Mouse (Mus musculus): ENCODE data around the gene Slc9a1. TPM values are rescaled to one million over a fixed set of nuclear protein-coding genes. Genes with fewer than 3 reads are reported as not detected.
A peak's percentile ranks its signal among the peaks of the same experiment; 100 is the strongest.

Gene Slc9a1
- polyA plus RNA-seq, 1 experiment from 2014 or later: 5.6 TPM

DNA sequence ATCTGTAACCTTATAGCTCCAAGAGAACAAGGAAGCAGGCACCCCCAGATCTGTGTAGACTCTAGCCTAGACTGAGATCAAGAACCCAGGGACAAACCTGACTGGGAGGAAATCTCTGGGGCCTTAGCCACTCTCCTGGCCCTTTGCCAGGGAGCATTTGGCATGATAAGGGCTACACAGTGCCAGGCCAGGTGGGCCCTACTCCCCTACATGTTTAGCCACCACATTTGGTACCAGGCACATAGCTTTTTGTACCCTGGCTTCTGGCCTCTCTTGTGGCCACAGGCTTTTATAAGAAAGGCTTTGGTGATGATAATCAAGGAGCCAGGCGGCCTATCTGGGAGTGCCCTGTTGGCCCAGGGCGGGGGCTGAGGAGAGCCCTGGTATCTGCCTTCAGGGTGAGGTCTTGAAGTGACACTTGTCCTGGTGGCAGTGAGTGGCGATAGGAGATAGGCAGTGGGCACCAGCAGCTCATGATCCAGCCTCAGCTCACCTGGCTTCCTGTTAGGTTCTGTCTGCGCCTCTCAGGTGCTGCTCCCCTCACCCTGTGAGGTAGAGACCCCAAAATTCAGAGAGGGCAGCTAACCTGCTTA lies 25.6 kb downstream of the Slc9a1 start:
- Histone ChIP-seq H3K9me3 (ENCODE audit: control insufficient read depth, low read length) (no peaks in the 10 kb centered on the region), H3K4me1 (ENCODE audit: control insufficient read depth, insufficient read depth, low read length) (peaks cover 14% of the 10 kb centered on the region)
- no peak for ATAC-seq (ENCODE audit: low FRiP score)

DNA sequence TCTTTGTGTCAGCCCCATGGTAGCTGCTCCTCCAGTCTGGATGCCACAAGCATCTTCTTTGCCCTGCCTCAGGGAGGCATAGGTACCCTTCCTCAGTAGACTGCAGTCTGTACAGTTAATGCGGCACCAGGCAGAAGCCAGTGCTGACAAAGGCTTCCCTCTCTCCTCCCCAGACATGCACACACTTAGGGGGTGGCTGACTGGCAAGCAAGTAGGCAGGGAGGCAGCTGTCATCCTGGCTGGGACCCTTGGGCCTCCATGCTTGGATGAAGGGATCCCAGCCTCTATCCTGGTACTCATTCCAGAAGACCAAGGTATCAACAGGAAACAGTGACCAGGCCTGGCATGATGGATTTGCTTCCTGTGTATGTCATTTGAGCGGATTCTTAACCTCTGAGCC lies 26.6 kb downstream of the Slc9a1 start:
- H3K9ac ChIP-seq (ENCODE audit: low read length): no peak overlapping the region
- no peak overlapping the region for H3K4me2 ChIP-seq
- no peaks in the 10 kb centered on the region for H3K27me3 ChIP-seq (ENCODE audit: control insufficient read depth, insufficient read depth, low read length)
- H3K9me3 ChIP-seq (ENCODE audit: control insufficient read depth, low read length): no peaks in the 10 kb centered on the region
- DNase-seq (ENCODE audit: low spot score, missing footprints) (peak; percentile 83), ATAC-seq (ENCODE audit: low FRiP score) (no peak)
- H3K36me3 ChIP-seq (ENCODE audit: control insufficient read depth, insufficient read depth, low read length): no peaks in the 10 kb centered on the region
- no peak overlapping the region for H3K4me3 ChIP-seq (ENCODE audit: low read depth, low read length)
- H3K27ac ChIP-seq (ENCODE audit: low read depth, low read length): no peak overlapping the region
- H3K4me1 ChIP-seq (ENCODE audit: control insufficient read depth, insufficient read depth, low read length): peaks cover 14% of the 10 kb centered on the region
- 82% methylated on average over 2 of the region's 2 CpGs for WGBS

More for the DNA sequence above, 25.6 kb downstream of the Slc9a1 start:
- no peak for DNase-seq (ENCODE audit: low spot score, missing footprints)
- Histone ChIP-seq H3K27me3 (ENCODE audit: control insufficient read depth, insufficient read depth, low read length) (no peaks in the 10 kb centered on the region), H3K4me3 (ENCODE audit: low read depth, low read length) (no peak overlapping the region), H3K36me3 (ENCODE audit: control insufficient read depth, insufficient read depth, low read length) (no peaks in the 10 kb centered on the region), H3K9ac (ENCODE audit: low read length) (no peak overlapping the region), H3K27ac (ENCODE audit: low read depth, low read length) (no peak overlapping the region), H3K4me2 (no peak overlapping the region)
- WGBS: 91% methylated on average over 4 of the region's 4 CpGs

DNA sequence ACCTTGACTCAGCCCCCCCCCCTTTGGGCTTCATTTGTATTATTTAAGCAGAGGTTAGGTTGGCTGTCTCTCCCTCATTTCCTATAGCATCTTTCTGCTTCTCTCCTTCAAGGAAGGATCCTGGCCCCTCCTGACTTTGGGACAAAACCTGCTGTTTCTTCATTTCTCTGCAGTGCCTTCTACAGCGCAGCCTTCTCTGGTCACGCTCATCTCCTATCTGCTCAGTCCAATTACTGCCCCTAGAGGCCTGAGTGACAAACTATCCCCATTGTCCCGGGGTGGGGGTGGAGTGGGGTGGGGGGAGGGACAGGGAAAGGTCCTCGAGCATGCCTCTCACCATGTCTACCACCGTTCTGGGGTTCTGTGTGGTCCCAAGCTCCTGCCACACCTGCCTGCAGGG lies 27.8 kb downstream of the Slc9a1 start:
- no peaks in the 10 kb centered on the region for H3K27me3 ChIP-seq (ENCODE audit: control insufficient read depth, insufficient read depth, low read length)
- DNase-seq (ENCODE audit: low spot score, missing footprints) (no peak), ATAC-seq (ENCODE audit: low FRiP score) (no peak)
- H3K4me3 ChIP-seq (ENCODE audit: low read depth, low read length): no peak overlapping the region
- H3K27ac ChIP-seq (ENCODE audit: low read depth, low read length): no peak overlapping the region
- peaks cover 14% of the 10 kb centered on the region for H3K4me1 ChIP-seq (ENCODE audit: control insufficient read depth, insufficient read depth, low read length)
- H3K36me3 ChIP-seq (ENCODE audit: control insufficient read depth, insufficient read depth, low read length): no peaks in the 10 kb centered on the region
- H3K4me2 ChIP-seq: no peak overlapping the region
- no peaks in the 10 kb centered on the region for H3K9me3 ChIP-seq (ENCODE audit: control insufficient read depth, low read length)
- WGBS: 46% methylated on average over 5 of the region's 5 CpGs
- H3K9ac ChIP-seq (ENCODE audit: low read length): no peak overlapping the region

DNA sequence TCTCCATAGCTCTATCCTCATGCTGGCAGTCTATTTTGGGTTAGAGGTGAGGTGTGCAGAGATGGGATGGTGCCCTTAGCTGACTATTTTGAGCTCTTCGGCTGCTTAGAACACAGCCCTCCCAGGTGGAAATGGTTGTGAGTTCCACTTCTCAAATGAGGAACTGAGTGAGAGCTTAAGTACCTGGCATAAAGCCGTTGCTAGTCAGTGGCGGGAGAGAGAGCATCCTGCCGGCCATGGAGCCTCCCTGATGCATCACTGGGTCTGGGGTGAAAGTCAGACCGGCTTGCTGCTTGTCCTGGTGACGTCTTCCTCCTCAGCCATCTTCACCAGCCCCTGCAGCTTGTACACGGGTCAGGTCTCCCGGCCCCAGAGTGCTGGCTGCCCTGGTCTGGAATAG lies 28.5 kb downstream of the Slc9a1 start:
- WGBS: 87% methylated on average over 8 of the region's 8 CpGs
- Histone ChIP-seq H3K4me2 (no peak overlapping the region), H3K36me3 (ENCODE audit: control insufficient read depth, insufficient read depth, low read length) (no peaks in the 10 kb centered on the region), H3K9ac (ENCODE audit: low read length) (no peak overlapping the region), H3K27me3 (ENCODE audit: control insufficient read depth, insufficient read depth, low read length) (no peaks in the 10 kb centered on the region), H3K9me3 (ENCODE audit: control insufficient read depth, low read length) (no peaks in the 10 kb centered on the region), H3K4me1 (ENCODE audit: control insufficient read depth, insufficient read depth, low read length) (peaks cover 14% of the 10 kb centered on the region), H3K4me3 (ENCODE audit: low read depth, low read length) (no peak overlapping the region), H3K27ac (ENCODE audit: low read depth, low read length) (no peak overlapping the region)
- ATAC-seq (ENCODE audit: low FRiP score): no peak
- DNase-seq (ENCODE audit: low spot score, missing footprints): no peak

- 85% methylated on average over 5 of the region's 5 CpGs for WGBS
- DNase-seq (ENCODE audit: low spot score, missing footprints) (no peak), ATAC-seq (ENCODE audit: low FRiP score) (no peak)
- H3K27ac ChIP-seq (ENCODE audit: low read depth, low read length): no peak overlapping the region
- no peak overlapping the region for H3K4me3 ChIP-seq (ENCODE audit: low read depth, low read length)
- no peaks in the 10 kb centered on the region for H3K27me3 ChIP-seq (ENCODE audit: control insufficient read depth, insufficient read depth, low read length)
- no peaks in the 10 kb centered on the region for H3K36me3 ChIP-seq (ENCODE audit: control insufficient read depth, insufficient read depth, low read length)
- H3K4me2 ChIP-seq: no peak overlapping the region
- H3K9me3 ChIP-seq (ENCODE audit: control insufficient read depth, low read length): no peaks in the 10 kb centered on the region
- H3K9ac ChIP-seq (ENCODE audit: low read length): no peak overlapping the region
- H3K4me1 ChIP-seq (ENCODE audit: control insufficient read depth, insufficient read depth, low read length): peaks cover 14% of the 10 kb centered on the region
These were observed 29.1 kb downstream of the Slc9a1 start for GRCm38 (mm10) chr4:133398619-133399018.

DNA sequence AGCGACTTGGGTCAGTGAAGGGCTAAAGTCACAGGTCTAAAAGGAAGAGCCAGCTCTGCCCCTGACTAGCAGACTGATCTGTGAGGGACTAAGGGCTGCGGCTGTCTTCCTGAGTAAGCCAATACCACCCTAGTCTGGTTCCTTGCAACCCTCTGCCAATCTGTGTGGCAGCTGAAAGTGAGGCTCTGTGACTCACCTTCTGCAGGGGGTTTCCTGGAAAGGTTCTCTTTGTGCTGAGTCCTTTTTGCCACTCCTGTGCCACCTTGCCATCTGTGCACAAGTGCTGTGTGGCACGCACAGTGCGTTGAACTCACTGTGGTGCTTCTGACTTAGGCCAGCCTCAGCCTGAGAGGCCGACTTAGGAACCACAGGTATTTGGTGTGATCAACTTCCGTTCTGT lies 30.0 kb downstream of the Slc9a1 start:
- no peak for ATAC-seq (ENCODE audit: low FRiP score)
- H3K27ac ChIP-seq (ENCODE audit: low read depth, low read length): no peak overlapping the region
- H3K4me3 ChIP-seq (ENCODE audit: low read depth, low read length): no peak overlapping the region
- H3K9ac ChIP-seq (ENCODE audit: low read length): no peak overlapping the region
- H3K4me1 ChIP-seq (ENCODE audit: control insufficient read depth, insufficient read depth, low read length): peaks cover 14% of the 10 kb centered on the region
- no peak overlapping the region for H3K4me2 ChIP-seq
- no peaks in the 10 kb centered on the region for H3K27me3 ChIP-seq (ENCODE audit: control insufficient read depth, insufficient read depth, low read length)
- H3K9me3 ChIP-seq (ENCODE audit: control insufficient read depth, low read length): no peaks in the 10 kb centered on the region
- DNase-seq (ENCODE audit: low spot score, missing footprints): no peak
- 89% methylated on average over 6 of the region's 6 CpGs for WGBS
- no peaks in the 10 kb centered on the region for H3K36me3 ChIP-seq (ENCODE audit: control insufficient read depth, insufficient read depth, low read length)

- ATAC-seq (ENCODE audit: low FRiP score) (no peak), DNase-seq (ENCODE audit: low spot score, missing footprints) (no peak)
- H3K4me3 ChIP-seq (ENCODE audit: low read depth, low read length): no peak overlapping the region
- H3K4me2 ChIP-seq: no peak overlapping the region
- H3K4me1 ChIP-seq (ENCODE audit: control insufficient read depth, insufficient read depth, low read length): peaks cover 14% of the 10 kb centered on the region
- H3K9me3 ChIP-seq (ENCODE audit: control insufficient read depth, low read length): no peaks in the 10 kb centered on the region
- no peaks in the 10 kb centered on the region for H3K36me3 ChIP-seq (ENCODE audit: control insufficient read depth, insufficient read depth, low read length)
- no peak overlapping the region for H3K27ac ChIP-seq (ENCODE audit: low read depth, low read length)
- 68% methylated on average over 7 of the region's 7 CpGs for WGBS
- no peaks in the 10 kb centered on the region for H3K27me3 ChIP-seq (ENCODE audit: control insufficient read depth, insufficient read depth, low read length)
- no peak overlapping the region for H3K9ac ChIP-seq (ENCODE audit: low read length)
These were observed 30.6 kb downstream of the Slc9a1 start for GRCm38 (mm10) chr4:133400098-133400497.

DNA sequence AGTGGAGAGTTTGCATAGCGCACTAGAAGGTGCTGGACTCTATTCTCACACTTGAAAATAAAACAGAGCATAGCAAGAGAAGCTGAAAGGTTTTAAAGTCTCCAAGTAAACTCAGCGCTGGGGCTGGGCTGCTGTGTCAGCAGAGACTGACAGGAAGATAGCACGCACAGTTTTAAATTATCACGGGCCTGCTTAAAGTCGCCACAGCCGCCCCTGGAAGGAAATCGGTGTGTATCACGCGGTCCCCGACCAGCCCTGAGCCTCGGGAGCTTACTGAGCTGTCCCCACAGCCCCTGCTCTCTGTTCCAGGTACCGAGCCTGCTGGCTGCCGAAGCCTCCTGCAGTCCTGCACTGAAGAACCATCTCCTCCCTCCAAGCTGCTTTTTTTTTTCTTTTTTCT lies 32.5 kb downstream of the Slc9a1 start:
- ATAC-seq (ENCODE audit: low FRiP score) (no peak), DNase-seq (ENCODE audit: low spot score, missing footprints) (no peak)
- no peak overlapping the region for H3K9ac ChIP-seq (ENCODE audit: low read length)
- no peaks in the 10 kb centered on the region for H3K36me3 ChIP-seq (ENCODE audit: control insufficient read depth, insufficient read depth, low read length)
- no peaks in the 10 kb centered on the region for H3K27me3 ChIP-seq (ENCODE audit: control insufficient read depth, insufficient read depth, low read length)
- H3K4me2 ChIP-seq: no peak overlapping the region
- H3K4me1 ChIP-seq (ENCODE audit: control insufficient read depth, insufficient read depth, low read length): peaks cover 3% of the 10 kb centered on the region
- H3K9me3 ChIP-seq (ENCODE audit: control insufficient read depth, low read length): no peaks in the 10 kb centered on the region
- WGBS: 71% methylated on average over 13 of the region's 13 CpGs
- H3K4me3 ChIP-seq (ENCODE audit: low read depth, low read length): no peak overlapping the region
- H3K27ac ChIP-seq (ENCODE audit: low read depth, low read length): no peak overlapping the region

DNA sequence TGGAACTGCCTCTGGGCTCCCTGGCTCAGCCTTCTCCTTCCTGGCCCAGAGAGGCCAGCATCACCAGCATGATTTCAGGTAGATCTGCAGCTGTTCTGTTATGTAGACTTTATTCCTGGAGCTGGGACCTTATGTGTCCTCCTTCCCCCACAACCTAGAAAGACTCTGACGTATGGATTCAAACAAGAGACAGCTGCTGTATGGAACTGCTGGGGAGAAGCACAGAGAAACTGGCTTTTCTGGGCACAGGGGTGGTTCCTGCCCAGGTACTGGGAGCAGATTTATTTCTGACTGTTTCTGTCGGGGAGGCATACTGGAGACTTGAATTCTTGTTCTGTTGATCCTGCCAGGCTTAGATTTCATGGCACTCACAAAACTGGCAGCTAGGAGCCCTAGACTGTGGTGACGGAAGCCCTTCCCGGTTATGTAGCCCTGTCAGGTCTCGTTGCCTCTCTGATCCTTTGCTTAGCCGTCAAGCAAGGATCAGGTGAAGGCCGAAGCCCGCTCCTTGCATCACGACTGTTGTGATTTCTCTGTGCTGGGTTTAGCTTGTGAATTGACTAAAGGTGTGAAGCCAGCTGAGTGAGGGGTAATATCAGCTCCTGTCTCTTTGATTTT lies 34.2 kb downstream of the Slc9a1 start:
- Histone ChIP-seq H3K27ac (ENCODE audit: low read depth, low read length) (no peak overlapping the region), H3K9me3 (ENCODE audit: control insufficient read depth, low read length) (no peaks in the 10 kb centered on the region), H3K4me2 (no peak overlapping the region), H3K4me1 (ENCODE audit: control insufficient read depth, insufficient read depth, low read length) (no peaks in the 10 kb centered on the region), H3K4me3 (ENCODE audit: low read depth, low read length) (no peak overlapping the region), H3K27me3 (ENCODE audit: control insufficient read depth, insufficient read depth, low read length) (no peaks in the 10 kb centered on the region), H3K36me3 (ENCODE audit: control insufficient read depth, insufficient read depth, low read length) (no peaks in the 10 kb centered on the region), H3K9ac (ENCODE audit: low read length) (no peak overlapping the region)
- WGBS: 90% methylated on average over 9 of the region's 9 CpGs
- DNase-seq (ENCODE audit: low spot score, missing footprints) (no peak), ATAC-seq (ENCODE audit: low FRiP score) (no peak)
